Mouse (Mus musculus) T-helper 2 cell (primary cell): ENCODE results near the gene Donson.

Experiments
- in situ Hi-C: fragments of 300-600 bp; cut with MboI, MseI; formaldehyde crosslinking; loops from one replicate; pipeline ENCODE4 v1.15.1; 2025; ENCODE audit warnings: high pct_unique_total_duplicates

Gene Donson

DNA sequence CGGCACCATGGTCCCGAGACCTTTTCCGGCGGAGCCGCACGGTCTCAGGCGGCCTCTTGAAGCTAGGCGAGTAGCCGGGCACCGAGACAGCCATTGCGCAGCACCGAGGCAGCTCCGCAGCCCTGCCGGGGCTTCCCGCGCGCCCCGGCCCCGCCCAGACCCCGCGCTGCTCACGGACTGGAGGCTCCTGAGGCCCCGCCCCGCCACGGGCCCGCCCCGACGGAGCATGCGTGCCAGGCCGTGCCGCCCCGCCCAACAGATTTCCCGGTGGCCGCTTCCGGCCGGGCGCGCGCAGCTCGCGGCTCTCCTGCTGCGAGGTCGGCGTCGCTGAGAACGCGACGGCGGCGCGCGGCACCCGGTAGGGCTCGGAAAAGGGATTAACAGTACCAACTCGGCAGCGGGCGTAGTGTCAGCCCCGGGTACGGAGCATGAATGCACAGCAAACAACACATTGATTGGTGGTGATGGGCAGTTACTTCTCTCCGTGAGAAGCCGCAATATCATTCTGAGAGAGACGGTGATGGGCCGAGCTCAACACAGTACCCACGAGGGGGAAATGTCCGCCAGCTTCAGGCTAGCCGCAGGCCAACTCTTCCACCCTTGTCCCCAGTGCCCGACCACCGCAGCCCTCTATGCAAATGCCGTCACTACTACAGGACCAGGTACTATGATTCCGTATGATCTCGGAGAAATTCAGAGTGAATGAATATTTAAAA lies at the start of gene Donson:
TSS of gene Donson (minus strand) at position 152 of the 716 bp plus-strand sequence.
- in situ Hi-C loops, result loop anchor here (10.0 kb wide), 1 partner anchor 674 kb away; the partner anchor contains the start of gene Synj1

GRCm38 (mm10) chr16:91736046-91736816 lies 47.7 kb upstream of the Donson start:
- in situ Hi-C loops, result no loop called here

GRCm38 (mm10) chr16:91734771-91735170 lies 46.2 kb upstream of the Donson start:
- in situ Hi-C loops, result no loop called here

- in situ Hi-C loops, result no loop called here
Observed at GRCm38 (mm10) chr16:91732816-91733215, 44.2 kb upstream of the Donson start.

GRCm38 (mm10) chr16:91730446-91730845 lies 41.9 kb upstream of the Donson start:
- in situ Hi-C loops, result no loop called here

DNA sequence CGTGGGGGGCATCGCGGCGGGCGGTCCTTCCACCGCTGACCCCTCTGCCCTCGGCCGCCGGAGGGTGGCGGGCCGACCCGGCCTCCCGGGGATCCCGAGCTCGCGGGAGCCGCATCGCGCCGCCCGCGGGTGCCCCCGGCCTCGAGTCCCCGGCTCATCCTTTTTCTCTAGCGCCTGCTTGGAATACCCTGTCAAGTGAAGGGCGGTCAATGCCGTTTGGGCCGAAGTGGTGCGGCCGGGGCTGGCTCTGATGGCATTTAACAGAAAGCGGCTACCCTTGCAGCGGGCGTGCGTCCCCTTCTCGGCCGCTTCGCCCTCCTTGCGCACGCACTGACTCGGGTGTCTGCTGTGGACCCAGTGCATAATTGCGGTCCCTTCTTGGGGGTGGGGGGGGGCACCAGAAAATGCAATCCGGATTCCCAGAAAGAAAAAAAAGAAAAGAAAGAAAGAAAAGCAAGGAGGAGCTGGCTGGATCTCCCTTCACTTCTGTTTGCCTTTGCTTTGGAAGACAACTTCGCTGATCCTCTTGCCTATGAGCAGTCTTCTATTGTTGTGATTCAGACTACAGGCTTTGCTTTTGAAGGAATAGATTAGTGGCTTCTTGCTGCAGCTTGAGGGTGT lies 41.4 kb upstream of the Donson start:
- in situ Hi-C loops, result no loop called here

- in situ Hi-C loops, result no loop called here
Observed at GRCm38 (mm10) chr16:91729066-91729482, 40.5 kb upstream of the Donson start, which contains the start of gene Itsn1. Gene Itsn1, plus strand, starts transcription at chr16:91729281.

DNA sequence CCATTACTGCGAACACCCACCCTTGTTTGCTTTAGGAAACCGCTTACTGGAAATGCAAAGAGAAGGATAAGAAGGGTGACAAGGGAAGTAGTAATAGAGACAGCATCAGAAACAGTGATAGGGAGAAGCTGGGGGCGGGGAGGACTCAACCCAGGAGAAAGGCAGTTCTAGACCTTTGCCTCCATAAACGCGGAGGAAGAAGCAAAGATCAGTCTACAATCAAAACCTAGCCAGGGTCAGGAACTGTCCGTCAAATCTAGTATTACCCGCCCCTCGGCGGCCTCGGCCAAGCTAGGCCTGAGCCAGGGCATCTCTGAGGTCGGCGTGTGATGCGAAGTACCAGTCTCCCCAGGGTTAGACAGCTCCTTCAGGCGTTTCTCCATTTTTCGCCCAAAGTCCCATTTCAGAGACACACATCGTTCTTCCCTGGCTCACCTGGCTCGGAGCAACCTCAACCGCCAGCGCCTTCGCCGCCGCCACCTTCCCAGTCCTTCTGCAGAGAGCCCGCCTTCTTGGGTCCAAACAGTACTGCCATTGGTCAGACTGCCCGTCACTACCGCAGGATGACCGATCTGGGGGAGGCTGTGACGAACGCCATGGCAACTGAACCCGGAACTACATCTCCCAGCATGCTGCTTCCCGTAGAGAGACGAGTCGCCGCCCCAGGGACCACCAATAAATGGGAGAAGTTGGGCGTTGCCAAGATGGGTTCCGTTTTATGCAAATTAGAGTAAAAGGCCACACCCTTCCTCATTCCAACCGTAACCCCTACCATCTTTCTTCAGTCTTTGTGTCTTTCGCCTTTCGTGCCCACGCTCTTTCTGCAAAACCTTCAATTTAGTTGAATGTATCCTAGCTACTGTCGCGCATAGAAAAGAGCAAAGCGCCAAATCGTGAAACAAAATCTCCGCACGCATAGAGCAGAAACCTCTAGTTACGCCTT lies 39.8 kb upstream of the Donson start, which contains the start of gene Cryzl1:
TSS of gene Cryzl1 (minus strand) at position 853 of the 943 bp plus-strand sequence.
- in situ Hi-C loops, result no loop called here

DNA sequence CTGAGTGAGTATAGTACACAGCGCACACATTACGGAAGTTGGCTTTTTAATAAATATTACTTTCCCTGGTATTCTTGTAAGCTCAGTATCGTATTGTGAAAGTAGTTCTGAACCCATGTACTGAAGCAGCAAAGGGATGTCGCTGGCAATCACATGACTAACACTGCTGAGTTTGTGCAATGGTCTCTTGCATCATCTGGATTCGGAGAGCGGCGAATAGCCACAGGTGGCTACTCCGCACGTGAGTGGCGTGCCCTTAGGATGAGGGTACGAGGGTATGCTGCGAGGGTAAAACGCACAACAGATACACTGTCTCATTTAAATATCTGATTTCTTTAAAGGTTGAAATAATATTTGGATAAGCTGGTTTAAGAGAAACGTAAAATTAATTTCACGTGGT lies 38.9 kb upstream of the Donson start:
- in situ Hi-C loops, result no loop called here

DNA sequence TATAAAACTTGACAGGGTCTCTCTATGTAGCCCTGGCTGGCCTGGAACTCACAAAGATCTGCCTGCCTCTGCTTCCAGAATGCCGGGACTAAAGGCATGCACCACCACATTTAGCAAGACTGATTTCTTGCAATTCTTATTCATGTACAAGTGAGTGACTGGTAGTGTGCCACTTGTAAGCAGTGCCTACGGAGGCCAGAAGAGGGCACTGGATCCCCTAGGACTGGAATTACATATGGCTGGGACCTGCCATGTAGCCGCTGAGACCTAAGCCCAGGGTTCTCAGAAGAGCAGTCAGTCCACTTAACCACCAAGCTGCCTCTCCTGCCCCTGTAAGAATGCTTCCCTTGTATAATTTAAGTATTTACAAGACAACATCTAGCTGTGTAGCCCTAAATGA lies 35.7 kb upstream of the Donson start:
- in situ Hi-C loops, result loop anchor here (5.0 kb wide), 1 partner anchor 193 kb away; no protein-coding TSS in a partner anchor

DNA sequence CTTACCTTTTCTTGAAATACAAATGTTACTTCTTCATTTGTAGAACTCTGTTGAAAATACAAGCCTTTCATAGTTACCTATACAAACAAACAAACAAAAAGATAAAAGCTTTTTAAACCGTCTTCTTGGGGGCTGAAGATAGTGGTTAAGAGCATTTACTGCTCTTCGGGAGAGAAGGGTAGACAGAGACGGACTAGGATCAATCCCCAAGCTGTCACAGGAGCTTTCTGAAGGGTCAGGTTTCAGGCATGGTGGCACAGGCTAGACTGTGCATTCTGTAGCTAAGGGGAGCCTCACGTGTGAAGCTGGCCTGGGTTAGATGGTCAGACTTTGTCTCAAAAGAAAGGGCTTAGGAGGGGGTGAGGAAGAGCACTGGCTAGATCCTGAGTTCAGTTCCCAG lies 28.8 kb upstream of the Donson start:
- in situ Hi-C loops, result no loop called here

DNA sequence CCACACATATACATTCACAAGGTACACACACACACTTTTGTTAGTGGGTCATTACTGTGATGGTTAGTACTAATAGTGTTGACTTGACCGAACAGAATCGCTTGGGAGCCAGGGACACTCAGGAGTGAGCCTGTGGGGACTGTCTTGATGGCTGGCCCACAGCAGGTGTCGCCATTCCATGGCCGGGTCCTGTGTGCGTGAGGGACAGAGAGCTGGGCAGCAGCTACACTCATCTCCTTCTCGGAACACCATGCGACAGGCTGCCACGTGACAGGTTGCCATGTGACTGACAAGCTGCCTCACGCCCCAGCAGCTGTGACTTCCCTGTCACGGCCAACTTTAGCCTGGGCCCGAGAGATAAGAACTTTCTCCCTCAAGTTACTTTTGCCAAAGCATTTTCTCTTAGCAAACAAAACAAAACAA lies 28.4 kb upstream of the Donson start:
- in situ Hi-C loops, result no loop called here

DNA sequence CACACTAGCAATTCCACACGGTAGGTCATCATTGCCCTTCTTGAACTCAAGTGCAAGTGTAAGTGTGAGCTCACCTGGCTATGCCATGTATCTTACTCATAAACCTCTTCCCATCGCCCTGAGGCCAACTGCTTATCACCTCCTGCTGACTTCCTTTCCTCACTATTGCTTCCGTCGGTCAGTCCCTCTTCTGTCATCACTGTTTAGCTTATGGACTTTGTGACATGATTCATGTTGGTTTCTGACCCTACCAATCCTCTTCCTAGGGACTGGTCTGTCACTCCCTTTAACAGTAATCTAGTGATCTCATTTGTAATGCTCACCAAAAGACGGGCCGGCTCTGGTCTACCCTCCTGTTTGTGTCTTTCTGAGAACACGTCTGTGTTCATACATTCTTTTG lies 21.7 kb upstream of the Donson start:
- in situ Hi-C loops, result no loop called here

GRCm38 (mm10) chr16:91704603-91705340 lies 16.2 kb upstream of the Donson start:
- in situ Hi-C loops, result no loop called here

DNA sequence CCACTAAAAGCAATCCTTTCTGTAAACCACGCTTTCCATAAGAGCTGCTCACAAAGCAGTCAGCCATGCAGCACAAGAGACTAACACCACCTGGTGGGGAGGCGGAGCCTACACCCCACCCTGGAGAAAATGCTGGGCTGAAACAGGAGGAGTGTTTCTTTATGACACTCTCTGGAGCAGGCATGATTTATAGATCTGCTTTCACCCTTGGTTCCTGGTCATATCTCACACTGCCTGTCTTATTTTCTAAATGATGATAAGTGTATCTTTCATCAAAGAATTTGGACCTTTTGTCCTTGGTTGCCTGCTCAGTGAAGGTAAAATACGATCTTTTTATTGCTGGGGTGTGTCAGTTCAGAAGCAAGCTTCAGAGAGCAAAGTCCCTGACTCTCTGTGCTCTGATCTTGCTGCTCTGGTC lies 14.2 kb upstream of the Donson start:
- in situ Hi-C loops, result no loop called here

DNA sequence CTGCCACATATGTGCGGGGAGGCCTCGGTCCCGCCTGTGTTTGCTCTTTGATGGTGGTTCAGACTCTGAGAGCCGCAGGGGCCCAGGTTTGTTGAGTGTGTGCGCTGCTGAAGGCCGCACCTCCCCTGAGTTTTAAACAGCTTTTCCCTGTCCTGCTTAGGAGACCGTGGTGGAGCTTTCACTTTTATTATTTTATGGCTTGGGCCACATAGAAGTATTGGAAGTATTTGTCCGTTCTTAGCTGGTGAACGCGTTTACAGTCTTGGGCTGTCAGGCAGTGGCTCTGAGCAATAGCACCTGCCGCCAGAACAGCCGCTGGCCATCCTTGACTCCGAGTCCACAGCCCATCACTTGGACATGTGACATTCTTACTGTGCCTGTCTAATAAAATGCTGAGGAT lies 13.3 kb upstream of the Donson start:
- in situ Hi-C loops, result no loop called here

DNA sequence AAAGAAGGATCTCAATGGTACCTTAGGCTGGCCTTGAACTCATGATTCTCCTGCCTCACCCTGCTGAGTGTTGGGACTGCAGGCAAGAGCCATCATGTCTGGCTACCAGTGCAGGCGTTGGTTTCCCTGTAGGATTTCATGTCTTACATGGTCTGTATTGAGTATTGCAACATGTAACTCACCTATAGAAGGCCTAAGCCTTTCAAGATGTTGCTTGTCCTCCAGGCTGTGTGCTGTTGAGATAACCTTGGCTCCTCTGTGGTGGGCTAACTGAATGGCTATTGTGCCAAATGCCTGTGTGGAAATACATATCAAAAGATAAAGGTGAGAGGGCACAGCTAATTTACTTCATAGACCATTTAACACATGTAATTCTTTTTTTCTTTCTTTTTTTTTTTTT lies 10.4 kb upstream of the Donson start:
- in situ Hi-C loops, result loop anchor here (5.0 kb wide), 1 partner anchor 218 kb away; no protein-coding TSS in a partner anchor

GRCm38 (mm10) chr16:91695108-91695755 lies 6.7 kb upstream of the Donson start:
- in situ Hi-C loops, result loop anchor here (5.0 kb wide), 1 partner anchor 222 kb away; no protein-coding TSS in a partner anchor

DNA sequence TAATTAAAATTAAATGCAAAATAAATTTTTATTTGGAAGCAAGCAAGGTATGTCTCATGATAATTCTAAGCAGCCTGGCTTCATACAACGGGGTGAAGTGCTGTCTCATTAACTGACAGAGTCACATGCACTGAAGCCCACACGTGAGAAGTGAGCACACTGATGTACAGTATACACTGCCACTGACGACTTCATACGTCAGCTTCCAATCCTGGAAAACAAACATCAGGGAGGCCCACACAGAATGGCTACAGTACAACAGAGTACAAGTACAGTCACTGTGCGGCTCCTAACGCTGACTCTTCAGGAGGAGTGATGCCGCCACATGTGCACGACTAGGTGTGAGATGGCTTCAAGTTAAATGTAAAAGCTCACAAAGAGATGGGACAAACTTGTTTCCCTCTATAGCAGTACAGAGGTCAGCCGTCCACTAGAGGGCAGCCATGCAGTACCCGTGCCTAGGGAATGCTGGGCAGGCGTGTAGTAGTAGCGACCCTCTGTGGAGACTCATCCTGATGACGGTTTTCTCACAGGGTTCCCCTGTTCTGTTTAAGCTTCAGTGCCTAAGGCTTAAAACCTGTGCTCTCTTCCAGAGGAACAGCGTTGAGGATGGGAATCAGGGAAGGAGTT lies 6.0 kb upstream of the Donson start:
- in situ Hi-C loops, result loop anchor here (5.0 kb wide), 1 partner anchor 223 kb away; no protein-coding TSS in a partner anchor
